In the genomic region with DNA sequence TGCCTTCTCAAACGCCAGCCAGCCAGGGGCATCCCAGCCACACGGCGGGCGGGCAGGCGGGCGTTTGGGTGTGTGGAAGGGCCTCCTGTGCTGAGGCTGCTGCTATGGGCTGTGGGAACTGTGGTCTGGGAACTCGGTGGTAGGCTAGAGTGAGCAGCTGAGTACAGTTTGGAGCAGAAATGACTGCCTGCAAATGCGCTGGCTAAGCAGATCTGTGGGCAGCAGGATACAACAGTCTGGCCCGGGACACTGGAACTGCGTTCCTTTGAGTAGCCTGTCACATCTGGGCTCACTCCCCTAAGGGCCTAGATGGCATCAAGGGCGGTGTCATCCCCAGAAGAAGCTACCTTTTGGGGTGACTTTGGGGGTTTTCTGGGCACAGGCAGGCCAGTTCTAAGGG, we compare ENCODE assay signal across 28 mouse cellular contexts. TPM values are rescaled to one million over a fixed set of nuclear protein-coding genes. Genes with fewer than 3 reads are reported as not detected.
DNase-seq lines count a peak whose midpoint lies in the region; ATAC-seq and TF ChIP-seq lines count a peak whose summit lies in the region.
"Had no signal": no experiment of that assay in that cellular context is flagged by ENCODE, and none has a peak within 500 bp of the region (broad histone marks: within the 10 kb centered on the region; RNA-seq: fewer than 3 reads in every experiment).

No protein-coding gene starts in this region.

- no peak for ATAC-seq in hindbrain, embryonic 12.5 days (ENCODE audit: low FRiP score)
- ATAC-seq in lung, postnatal 0 days = no peak
- peak; percentile 49; the same call in 1 of the 2 replicates for ATAC-seq in embryonic facial prominence, embryonic 15.5 days (ENCODE audit: insufficient number of reproducible peaks, low FRiP score, low TSS enrichment, low read depth)
- ATAC-seq: forebrain, postnatal 0 days; liver, embryonic 12.5 days; midbrain, embryonic 13.5 days had no signal

- H3K4me2 ChIP-seq in hindbrain, embryonic 12.5 days (replicated peaks) = no peak overlapping the region
- H3K4me2 ChIP-seq in lung, postnatal 0 days (replicated peaks; ENCODE audit: low read depth, low read length) = no peak overlapping the region
- H3K4me2 ChIP-seq in embryonic facial prominence, embryonic 15.5 days (replicated peaks) = no peak overlapping the region
- H3K4me2 ChIP-seq: heart, embryonic 13.5 days; hindbrain, embryonic 13.5 days; limb, embryonic 12.5 days; liver, embryonic 12.5 days; midbrain, embryonic 13.5 days; neural tube, embryonic 12.5 days had no signal

- TF ChIP-seq CTCF in lung, postnatal 0 days (IDR thresholded peaks at IDR 0.05) = no peak

- H3K36me3 ChIP-seq in hindbrain, embryonic 10.5 days = no peaks in the 10 kb centered on the region
- no peaks in the 10 kb centered on the region for H3K36me3 ChIP-seq in hindbrain, embryonic 12.5 days
- no peaks in the 10 kb centered on the region for H3K36me3 ChIP-seq in lung, postnatal 0 days (ENCODE audit: insufficient read depth, low read length)
- H3K36me3 ChIP-seq in ES-E14 (ENCODE audit: control insufficient read depth, insufficient read depth, low read length, poor library complexity, severe bottlenecking) = no peaks in the 10 kb centered on the region
- H3K36me3 ChIP-seq in embryonic facial prominence, embryonic 15.5 days = no peaks in the 10 kb centered on the region
- H3K36me3 ChIP-seq: heart, embryonic 13.5 days; hindbrain, embryonic 13.5 days; limb, embryonic 12.5 days; liver, embryonic 12.5 days; midbrain, embryonic 13.5 days; neural tube, embryonic 12.5 days had no signal

- no peak overlapping the region for H3K9ac ChIP-seq in hindbrain, embryonic 12.5 days
- no peak overlapping the region for H3K9ac ChIP-seq in lung, postnatal 0 days (replicated peaks; ENCODE audit: low read depth)
- H3K9ac ChIP-seq in ES-E14 (ENCODE audit: insufficient read depth, low read depth, low read length, poor library complexity, severe bottlenecking) = no peak overlapping the region
- H3K9ac ChIP-seq in embryonic facial prominence, embryonic 15.5 days = no peak overlapping the region
- H3K9ac ChIP-seq: forebrain, postnatal 0 days; heart, embryonic 13.5 days; hindbrain, embryonic 13.5 days; limb, embryonic 12.5 days; liver, embryonic 12.5 days; midbrain, embryonic 13.5 days; neural tube, embryonic 12.5 days had no signal

- no peak overlapping the region for H3K4me3 ChIP-seq in hindbrain, embryonic 10.5 days
- H3K4me3 ChIP-seq in hindbrain, embryonic 12.5 days = no peak overlapping the region
- H3K4me3 ChIP-seq in lung, postnatal 0 days (ENCODE audit: low read depth, low read length) = no peak overlapping the region
- H3K4me3 ChIP-seq in ES-E14 (ENCODE audit: insufficient read depth in 1 of 2, low read depth in 1 of 2, low read length in 2 of 2, poor library complexity in 1 of 2, severe bottlenecking in 1 of 2) = peak overlapping the region; percentile 1 to 35; a peak in 2 of 4 replicates
- no peak overlapping the region for H3K4me3 ChIP-seq in embryonic facial prominence, embryonic 15.5 days (replicated peaks)
- H3K4me3 ChIP-seq: heart, embryonic 13.5 days; hindbrain, embryonic 13.5 days; layer of hippocampus, adult 2 months; limb, embryonic 12.5 days; liver, embryonic 12.5 days; midbrain, embryonic 13.5 days; neural tube, embryonic 12.5 days had no signal

- H3K27me3 ChIP-seq in hindbrain, embryonic 10.5 days (ENCODE audit: insufficient read depth, poor library complexity, severe bottlenecking) = peaks cover 86% of the 10 kb centered on the region
- H3K27me3 ChIP-seq in hindbrain, embryonic 12.5 days = peaks cover 43% of the 10 kb centered on the region
- H3K27me3 ChIP-seq in lung, postnatal 0 days (replicated peaks; ENCODE audit: insufficient read depth, low read length) = no peaks in the 10 kb centered on the region
- H3K27me3 ChIP-seq in embryonic facial prominence, embryonic 15.5 days = no peaks in the 10 kb centered on the region

- 89% methylated on average over 11 of the region's 11 CpGs for WGBS in hindbrain, embryonic 10.5 days
- 84% methylated on average over 11 of the region's 11 CpGs for WGBS in hindbrain, embryonic 12.5 days
- 68% methylated on average over 11 of the region's 11 CpGs for WGBS in lung, postnatal 0 days
- WGBS in embryonic facial prominence, embryonic 15.5 days = 72% methylated on average over 11 of the region's 11 CpGs

- no peaks in the 10 kb centered on the region for H3K9me3 ChIP-seq in hindbrain, embryonic 10.5 days
- H3K9me3 ChIP-seq in hindbrain, embryonic 12.5 days (replicated peaks) = no peaks in the 10 kb centered on the region
- no peaks in the 10 kb centered on the region for H3K9me3 ChIP-seq in lung, postnatal 0 days (ENCODE audit: low read length)
- no peaks in the 10 kb centered on the region for H3K9me3 ChIP-seq in ES-E14 (ENCODE audit: control insufficient read depth, insufficient read depth, low read depth, low read length)
- no peaks in the 10 kb centered on the region for H3K9me3 ChIP-seq in embryonic facial prominence, embryonic 15.5 days (replicated peaks)
- H3K9me3 ChIP-seq: heart, embryonic 13.5 days; hindbrain, embryonic 13.5 days; limb, embryonic 12.5 days; liver, embryonic 12.5 days; midbrain, embryonic 13.5 days; neural tube, embryonic 12.5 days had no signal

- TF ChIP-seq EP300 in lung, postnatal 0 days (IDR thresholded peaks at IDR 0.05) = no peak

- in situ Hi-C loops in ES-E14 (cut with MboI; ENCODE audit: low sequenced_read_pairs in 2 of 2, unreplicated experiment in 2 of 2) = loop anchor here in 1 of 2 experiments (25.0 kb wide), 1 partner anchor 1685 kb away; the partner anchor contains the start of gene Hmx1

- peaks cover 99% of the 10 kb centered on the region for H3K4me1 ChIP-seq in hindbrain, embryonic 10.5 days (replicated peaks)
- peaks cover 66% of the 10 kb centered on the region for H3K4me1 ChIP-seq in hindbrain, embryonic 12.5 days
- peaks cover 45% of the 10 kb centered on the region for H3K4me1 ChIP-seq in lung, postnatal 0 days (ENCODE audit: insufficient read depth, low read depth, low read length)
- peaks cover 3 to 12% of the 10 kb centered on the region in 2 experiments; a peak in 3 of 4 replicates for H3K4me1 ChIP-seq in ES-E14 (ENCODE audit: control insufficient read depth in 2 of 2, insufficient read depth in 2 of 2, low read length in 2 of 2, poor library complexity in 1 of 2)
- H3K4me1 ChIP-seq in embryonic facial prominence, embryonic 15.5 days = peaks cover 58% of the 10 kb centered on the region

- DNase-seq in hindbrain, embryonic 10.5 days (ENCODE audit: low spot score) = no peak
- DNase-seq in lung, postnatal 0 days (ENCODE audit: low spot score) = no peak
- no peak for DNase-seq in lung, postnatal 14 days
- DNase-seq in ES-E14 (ENCODE audit: low read depth, low spot score) = no peak
- DNase-seq in cerebellum, adult 11-12 months = no peak
- DNase-seq: adrenal gland, postnatal 25 days; B cell, adult 2 months; cerebellum, adult 9-11 months; forebrain, postnatal 0 days; gastrocnemius, postnatal 14 days; heart, adult 11 months; heart, postnatal 14 days; kidney, adult 11 months; kidney, postnatal 10 days; layer of hippocampus, postnatal 36 days; lung, adult 18-20 months; right cerebral cortex, postnatal 4 days; thymus, postnatal 14 days had no signal

- peak overlapping the region; percentile 95 for H3K27ac ChIP-seq in hindbrain, embryonic 10.5 days
- no peak overlapping the region for H3K27ac ChIP-seq in hindbrain, embryonic 12.5 days
- H3K27ac ChIP-seq in lung, postnatal 0 days (ENCODE audit: low read length) = 0 out of 2 replicates have a peak overlapping the region, but pooled peaks have one; percentile 5
- H3K27ac ChIP-seq in ES-E14 (ENCODE audit: insufficient read depth, low read depth, low read length, poor library complexity, severe bottlenecking) = no peak overlapping the region
- no peak overlapping the region; the same call in 1 of the 2 replicates for H3K27ac ChIP-seq in embryonic facial prominence, embryonic 15.5 days (replicated peaks)
- H3K27ac ChIP-seq: heart, embryonic 13.5 days; hindbrain, embryonic 13.5 days; layer of hippocampus, adult 2 months; limb, embryonic 12.5 days; liver, embryonic 12.5 days; midbrain, embryonic 13.5 days; neural tube, embryonic 12.5 days had no signal

TF ChIP-seq in ES-E14, 5 proteins besides CTCF, POLR2A, EP300 and RAD21:
- no peak for TF ChIP-seq ZNF384 (IDR thresholded peaks at IDR 0.05; ENCODE audit: low read depth, low read length)
- no peak for TF ChIP-seq CHD2 (IDR thresholded peaks at IDR 0.05; ENCODE audit: low read depth, low read length)
- TF ChIP-seq MAFK (IDR thresholded peaks at IDR 0.05; ENCODE audit: insufficient read depth, low read depth, low read length) = 0 out of 2 replicates have a peak, but pooled peaks have one; percentile 52

RNA-seq across cellular contexts. Expression of gene Fgfr3, which starts 19.6 kb away (rescaled TPM):
- polyA plus RNA-seq in hindbrain, embryonic 10.5 days (2016; fragmentation: Nextera tagmentation; extraction: Ambion mirVana) = 80.5 and 84.6 TPM in 2 replicates
- polyA plus RNA-seq in hindbrain, embryonic 12.5 days (2016; fragmentation: Nextera tagmentation; extraction: Ambion mirVana) = 63.6 and 68.4 TPM in 2 replicates
- 67.9 and 72.5 TPM in 2 replicates for polyA plus RNA-seq in lung, postnatal 0 days (2015; fragmentation: Nextera tagmentation; extraction: Ambion mirVana)
- 3.9 and 5.1 TPM in 2 replicates for total RNA-seq in ES-E14 (2012; rRNA removed)
- 32.0 and 34.6 TPM in 2 replicates for polyA plus RNA-seq in embryonic facial prominence, embryonic 15.5 days (2015; fragmentation: Nextera tagmentation; extraction: Ambion mirVana)
- total RNA-seq: megakaryocyte, adult 5-6 weeks had no signal

RNA-seq across cellular contexts. Expression of gene Tmem129, which starts 43.6 kb away (rescaled TPM):
- 37.1 and 40.9 TPM in 2 replicates for polyA plus RNA-seq in hindbrain, embryonic 10.5 days (2016; fragmentation: Nextera tagmentation; extraction: Ambion mirVana)
- 33.3 and 33.8 TPM in 2 replicates for polyA plus RNA-seq in hindbrain, embryonic 12.5 days (2016; fragmentation: Nextera tagmentation; extraction: Ambion mirVana)
- polyA plus RNA-seq in lung, postnatal 0 days (2015; fragmentation: Nextera tagmentation; extraction: Ambion mirVana) = 22.5 and 25.1 TPM in 2 replicates
- total RNA-seq in ES-E14 (2012; rRNA removed) = 15.0 and 17.8 TPM in 2 replicates
- polyA plus RNA-seq in embryonic facial prominence, embryonic 15.5 days (2015; fragmentation: Nextera tagmentation; extraction: Ambion mirVana) = 44.2 and 45.1 TPM in 2 replicates

RNA-seq across cellular contexts. Expression of gene Tacc3, which starts 43.9 kb away (rescaled TPM):
- polyA plus RNA-seq in hindbrain, embryonic 10.5 days (2016; fragmentation: Nextera tagmentation; extraction: Ambion mirVana) = 259 and 305 TPM in 2 replicates
- polyA plus RNA-seq in hindbrain, embryonic 12.5 days (2016; fragmentation: Nextera tagmentation; extraction: Ambion mirVana) = 161 TPM in 2 replicates
- polyA plus RNA-seq in lung, postnatal 0 days (2015; fragmentation: Nextera tagmentation; extraction: Ambion mirVana) = 12.5 and 14.5 TPM in 2 replicates
- 120 and 132 TPM in 2 replicates for total RNA-seq in ES-E14 (2012; rRNA removed)
- polyA plus RNA-seq in embryonic facial prominence, embryonic 15.5 days (2015; fragmentation: Nextera tagmentation; extraction: Ambion mirVana) = 141 and 146 TPM in 2 replicates

RNA-seq across cellular contexts. Expression of gene Slbp, which starts 49.5 kb away (rescaled TPM):
- 255 and 317 TPM in 2 replicates for polyA plus RNA-seq in hindbrain, embryonic 10.5 days (2016; fragmentation: Nextera tagmentation; extraction: Ambion mirVana)
- 182 and 186 TPM in 2 replicates for polyA plus RNA-seq in hindbrain, embryonic 12.5 days (2016; fragmentation: Nextera tagmentation; extraction: Ambion mirVana)
- polyA plus RNA-seq in lung, postnatal 0 days (2015; fragmentation: Nextera tagmentation; extraction: Ambion mirVana) = 81.2 and 85.6 TPM in 2 replicates
- 98.6 and 123 TPM in 2 replicates for total RNA-seq in ES-E14 (2012; rRNA removed)
- polyA plus RNA-seq in embryonic facial prominence, embryonic 15.5 days (2015; fragmentation: Nextera tagmentation; extraction: Ambion mirVana) = 191 and 202 TPM in 2 replicates

Comparison
In these comparisons a context has a peak if more than half of its experiments do, and no peak if none do; other contexts are left out.
1. H3K27ac ChIP-seq: peak in hindbrain, embryonic 10.5 days (single experiment) and lung, postnatal 0 days (single experiment); none in hindbrain, embryonic 12.5 days (single experiment), ES-E14 (single experiment) and embryonic facial prominence, embryonic 15.5 days (single experiment).
2. H3K4me3 ChIP-seq: peak in ES-E14 (2 of 2); none in hindbrain, embryonic 10.5 days (single experiment), hindbrain, embryonic 12.5 days (single experiment), lung, postnatal 0 days (single experiment) and embryonic facial prominence, embryonic 15.5 days (single experiment).